In genomic region chr6:48741273-48741672, GRCm38 (mm10) we compare ENCODE assay signal across 13 mouse cellular contexts. TPM values are rescaled to one million over a fixed set of nuclear protein-coding genes. Genes with fewer than 3 reads are reported as not detected.
A peak's percentile ranks its signal among the peaks of the same experiment; 100 is the strongest.
DNase-seq lines count a peak whose midpoint lies in the region; ATAC-seq and TF ChIP-seq lines count a peak whose summit lies in the region.
"Had no signal": no experiment of that assay in that cellular context is flagged by ENCODE, and none has a peak within 500 bp of the region (broad histone marks: within the 10 kb centered on the region; RNA-seq: fewer than 3 reads in every experiment).

No protein-coding gene starts in this region.

- no peak for DNase-seq in gastrocnemius, adult 2 months
- DNase-seq in gastrocnemius, postnatal 36 days = no peak
- DNase-seq in liver, adult 2 months (ENCODE audit: extremely low read depth, low read depth, low spot score) = no peak
- DNase-seq in liver = no peak
- DNase-seq in liver, embryonic 11.5 days (ENCODE audit: low spot score) = no peak
- peak; percentile 43 to 49 for DNase-seq in thymus, postnatal 10 days (ENCODE audit: low spot score in 2 of 2)
- no peak for DNase-seq in forebrain, embryonic 11.5 days (ENCODE audit: low spot score)
- DNase-seq in cerebellum, adult 9-11 months = no peak
- DNase-seq: cerebellum, postnatal 36 days; gastrocnemius, postnatal 14 days had no signal

- intact Hi-C loops in gastrocnemius, adult 2 months (cut with DNase I) = loop anchor here (10.0 kb wide), 1 partner anchor 56 kb away; the partner anchor contains the start of gene Gimap4
- intact Hi-C loops in gastrocnemius, postnatal 36 days (cut with DNase I) = no loop called here

- peaks cover 4% of the 10 kb centered on the region; the same call in 1 of the 2 replicates for H3K79me2 ChIP-seq in liver, adult 2 months (ENCODE audit: control insufficient read depth, insufficient read depth, low read length)

- peaks cover 6% of the 10 kb centered on the region for H3K4me1 ChIP-seq in liver, adult 2 months (ENCODE audit: control insufficient read depth, insufficient read depth, low read length)
- peaks cover 10% of the 10 kb centered on the region; the same call in 1 of the 2 replicates for H3K4me1 ChIP-seq in liver, embryonic 11.5 days (replicated peaks; ENCODE audit: control insufficient read depth, insufficient read depth, low read length)
- H3K4me1 ChIP-seq in forebrain, embryonic 11.5 days (replicated peaks; ENCODE audit: control insufficient read depth, insufficient read depth, low read length) = no peaks in the 10 kb centered on the region

- H3K27me3 ChIP-seq in liver, adult 2 months (ENCODE audit: control insufficient read depth, insufficient read depth, low read length) = no peaks in the 10 kb centered on the region
- no peaks in the 10 kb centered on the region for H3K27me3 ChIP-seq in liver, embryonic 11.5 days (replicated peaks; ENCODE audit: control insufficient read depth, insufficient read depth, low read length)
- peaks cover 21% of the 10 kb centered on the region for H3K27me3 ChIP-seq in forebrain, embryonic 11.5 days (ENCODE audit: control insufficient read depth, insufficient read depth, low read length)
- H3K27me3 ChIP-seq: megakaryocyte, embryonic 14.5 days had no signal

- 31% methylated on average over 3 of the region's 3 CpGs for WGBS in liver, adult 2 months
- WGBS in liver, embryonic 11.5 days = 26% methylated on average over 3 of the region's 3 CpGs
- 29% methylated on average over 3 of the region's 3 CpGs for WGBS in forebrain, embryonic 11.5 days

- H3K27ac ChIP-seq in gastrocnemius, adult 2 months = peak overlapping the region; percentile 86
- H3K27ac ChIP-seq in liver, adult 2 months (replicated peaks; ENCODE audit: insufficient read depth, low read depth, low read length) = peak overlapping the region; percentile 43; the same call in 1 of the 2 replicates
- peak overlapping the region; percentile 44; the same call in 1 of the 2 replicates for H3K27ac ChIP-seq in liver, embryonic 11.5 days (ENCODE audit: low read depth, low read length)
- no peak overlapping the region for H3K27ac ChIP-seq in forebrain, embryonic 11.5 days (ENCODE audit: low read depth, low read length)

- H3K9ac ChIP-seq in liver, adult 2 months (ENCODE audit: low read depth, low read length) = no peak overlapping the region
- H3K9ac ChIP-seq in liver, embryonic 11.5 days (ENCODE audit: low read depth, low read length) = no peak overlapping the region
- no peak overlapping the region for H3K9ac ChIP-seq in forebrain, embryonic 11.5 days (ENCODE audit: low read length)

- no peak for TF ChIP-seq CTCF in gastrocnemius, adult 2 months (IDR thresholded peaks at IDR 0.05)
- no peak for TF ChIP-seq CTCF in liver, adult 2 months (IDR thresholded peaks at IDR 0.05; ENCODE audit: low read depth, low read length)

- H3K9me3 ChIP-seq in liver, embryonic 11.5 days (ENCODE audit: control insufficient read depth, low read length) = no peaks in the 10 kb centered on the region
- H3K9me3 ChIP-seq in forebrain, embryonic 11.5 days (ENCODE audit: control insufficient read depth, low read length) = no peaks in the 10 kb centered on the region

- peak overlapping the region; percentile 29 for H3K4me2 ChIP-seq in liver, embryonic 11.5 days
- H3K4me2 ChIP-seq in forebrain, embryonic 11.5 days (ENCODE audit: low read depth, low read length, severe bottlenecking) = no peak overlapping the region

- H3K36me3 ChIP-seq in liver, adult 2 months (ENCODE audit: control insufficient read depth, insufficient read depth, low read length) = no peaks in the 10 kb centered on the region
- H3K36me3 ChIP-seq in liver, embryonic 11.5 days (ENCODE audit: control insufficient read depth, insufficient read depth, low read length) = no peaks in the 10 kb centered on the region
- no peaks in the 10 kb centered on the region for H3K36me3 ChIP-seq in forebrain, embryonic 11.5 days (ENCODE audit: control insufficient read depth, insufficient read depth, low read length)

- H3K4me3 ChIP-seq in gastrocnemius, adult 2 months = peak overlapping the region; percentile 72
- no peak overlapping the region for H3K4me3 ChIP-seq in liver, adult 2 months (ENCODE audit: insufficient read depth, low read depth, low read length)
- H3K4me3 ChIP-seq in liver, embryonic 11.5 days (ENCODE audit: low read depth, low read length) = no peak overlapping the region
- no peak overlapping the region for H3K4me3 ChIP-seq in forebrain, embryonic 11.5 days (ENCODE audit: low read depth, low read length)

- no peak for TF ChIP-seq POLR2A in liver, adult 2 months (IDR thresholded peaks at IDR 0.05; ENCODE audit: extremely low read depth, insufficient read depth, low read length)

- 0 out of 2 replicates have a peak, but pooled peaks have one; percentile 18 for ATAC-seq in liver, embryonic 11.5 days (replicated peaks; ENCODE audit: low FRiP score)
- ATAC-seq in forebrain, embryonic 11.5 days (replicated peaks; ENCODE audit: low FRiP score) = no peak

RNA-seq across cellular contexts. Expression of gene Gimap1, which starts 2.4 kb away (rescaled TPM):
- total RNA-seq in gastrocnemius, adult 2 months (2021) = 1 to 10 TPM; 2.2 to 2.3 TPM
- total RNA-seq in gastrocnemius, postnatal 36 days (2021) = 1 to 10 TPM; 3.0 to 3.4 TPM
- 4.1 and 5.0 TPM in 2 replicates for total RNA-seq in liver, adult 2 months (2014; rRNA removed)
- polyA plus RNA-seq in liver, adult 2 months (2012; rRNA removed) = 2.5 TPM in 2 replicates
- 14.1 and 15.4 TPM in 2 replicates for polyA plus RNA-seq in liver, embryonic 11.5 days (2014; fragmentation: Nextera tagmentation; extraction: Ambion mirVana)
- polyA plus RNA-seq in forebrain, embryonic 11.5 days (2014; fragmentation: Nextera tagmentation; extraction: Ambion mirVana) = 5.4 and 6.4 TPM in 2 replicates

RNA-seq across cellular contexts. Expression of gene Gimap5, which starts 4.7 kb away (rescaled TPM):
- total RNA-seq in gastrocnemius, adult 2 months (2021) = 1 to 10 TPM; 1.5 to 1.6 TPM
- 1 to 10 TPM; 1.7 to 2.1 TPM for total RNA-seq in gastrocnemius, postnatal 36 days (2021)
- 1.2 and 3.3 TPM in 2 replicates for total RNA-seq in liver, adult 2 months (2014; rRNA removed)
- 2.8 and 3.3 TPM in 2 replicates for polyA plus RNA-seq in liver, adult 2 months (2012; rRNA removed)
- 3.5 and 4.0 TPM in 2 replicates for polyA plus RNA-seq in liver, embryonic 11.5 days (2014; fragmentation: Nextera tagmentation; extraction: Ambion mirVana)
- polyA plus RNA-seq in forebrain, embryonic 11.5 days (2014; fragmentation: Nextera tagmentation; extraction: Ambion mirVana) = 0.71 and 1.5 TPM in 2 replicates

RNA-seq across cellular contexts. Expression of gene Gimap7, which starts 22.9 kb away (rescaled TPM):
- not detected for total RNA-seq in gastrocnemius, adult 2 months (2021)
- not detected for total RNA-seq in gastrocnemius, postnatal 36 days (2021)
- 0.37 and 0.47 TPM in 2 replicates for total RNA-seq in liver, adult 2 months (2014; rRNA removed)
- polyA plus RNA-seq in liver, adult 2 months (2012; rRNA removed) = 0.19 and 0.35 TPM in 2 replicates
- polyA plus RNA-seq in liver, embryonic 11.5 days (2014; fragmentation: Nextera tagmentation; extraction: Ambion mirVana) = not detected in 2 replicates
- polyA plus RNA-seq in forebrain, embryonic 11.5 days (2014; fragmentation: Nextera tagmentation; extraction: Ambion mirVana) = not detected in 2 replicates
- total RNA-seq: gastrocnemius, postnatal 14 days; left cerebral cortex, postnatal 25 days had no signal
- polyA plus RNA-seq: neural tube, embryonic 11.5 days had no signal

RNA-seq across cellular contexts. Expression of gene Gm28053, which starts 22.9 kb away (rescaled TPM):
- under 1 TPM in 1 of 2 experiments, not detected in 1; 0.84 TPM for total RNA-seq in gastrocnemius, adult 2 months (2021)
- total RNA-seq in gastrocnemius, postnatal 36 days (2021) = not detected
- not detected in 2 replicates for total RNA-seq in liver, adult 2 months (2014; rRNA removed)
- not detected in 2 replicates for polyA plus RNA-seq in liver, adult 2 months (2012; rRNA removed)
- polyA plus RNA-seq in liver, embryonic 11.5 days (2014; fragmentation: Nextera tagmentation; extraction: Ambion mirVana) = 0.77 and 2.2 TPM in 2 replicates
- polyA plus RNA-seq in forebrain, embryonic 11.5 days (2014; fragmentation: Nextera tagmentation; extraction: Ambion mirVana) = 0.94 TPM in 1 of 2 replicates, not detected in the other
- polyA plus RNA-seq: neural tube, embryonic 11.5 days had no signal

RNA-seq across cellular contexts. Expression of gene Gimap3, which starts 29.4 kb away (rescaled TPM):
- not detected for total RNA-seq in gastrocnemius, adult 2 months (2021)
- total RNA-seq in gastrocnemius, postnatal 36 days (2021) = not detected
- 1.7 and 1.9 TPM in 2 replicates for total RNA-seq in liver, adult 2 months (2014; rRNA removed)
- 1.5 and 3.1 TPM in 2 replicates for polyA plus RNA-seq in liver, adult 2 months (2012; rRNA removed)
- polyA plus RNA-seq in liver, embryonic 11.5 days (2014; fragmentation: Nextera tagmentation; extraction: Ambion mirVana) = 0.08 TPM in 1 of 2 replicates, not detected in the other
- polyA plus RNA-seq in forebrain, embryonic 11.5 days (2014; fragmentation: Nextera tagmentation; extraction: Ambion mirVana) = not detected in 2 replicates
- total RNA-seq: left cerebral cortex, postnatal 25 days had no signal
- polyA plus RNA-seq: neural tube, embryonic 11.5 days had no signal

Comparison
In these comparisons a context has a peak if more than half of its experiments do, and no peak if none do; other contexts are left out.
1. DNase-seq: peak in thymus, postnatal 10 days (2 of 2); none in gastrocnemius, adult 2 months (single experiment), gastrocnemius, postnatal 36 days (0 of 2), liver, adult 2 months (single experiment), liver (single experiment), liver, embryonic 11.5 days (single experiment), forebrain, embryonic 11.5 days (single experiment) and cerebellum, adult 9-11 months (single experiment).